Mouse (Mus musculus) limb, embryonic 11.5 days (tissue): ENCODE measurements at regions not wholly inside any gene's neighbourhood (a gene's known extent, or its start where the extent isn't known, plus 50 kb on each side); places are given as distances from the start of the nearest gene placed in this dataset.
"Not testable (repeated sequence)": the region's sequence is repeated elsewhere in the genome, so short reads cannot be mapped to it uniquely, and the experiment has no call there.

Experiments used
- ATAC-seq: fragments of 200-750 bp; cut with Nextera tagmentation; 2 replicates; pipeline ENCODE4 v1.8.0; 2017; ENCODE audit warnings: low read depth; ENCODE audit not compliant: insufficient number of reproducible peaks, low FRiP score, low TSS enrichment
- DNase-seq: peaks from one replicate; pipeline ENCODE4 v3.0.0-alpha.2; 2015; ENCODE audit warnings: low spot score
- H3K27ac ChIP-seq: fragments of 300-500 bp; sonication (generic); replicated peaks from 2 replicates; pipeline ENCODE4 v1.5.1; 2014; ENCODE audit warnings: low read depth, mild to moderate bottlenecking, low read length
- H3K27me3 ChIP-seq: fragments of 300-500 bp; sonication (generic); 2 replicates; pipeline ENCODE4 v1.6.1; 2014; ENCODE audit warnings: mild to moderate bottlenecking, low read length, mixed read lengths; ENCODE audit not compliant: control insufficient read depth, insufficient read depth
- H3K36me3 ChIP-seq: fragments of 300-500 bp; sonication (generic); 2 replicates; pipeline ENCODE4 v1.6.1; 2014; ENCODE audit warnings: mild to moderate bottlenecking, low read length, moderate library complexity, mixed read lengths; ENCODE audit not compliant: control insufficient read depth, insufficient read depth
- H3K4me1 ChIP-seq: fragments of 300-500 bp; sonication (generic); 2 replicates; pipeline ENCODE4 v1.6.1; 2014; ENCODE audit warnings: low read length, mixed read lengths; ENCODE audit not compliant: control insufficient read depth, insufficient read depth
- H3K4me2 ChIP-seq: fragments of 300-500 bp; sonication (generic); 2 replicates; pipeline ENCODE4 v1.6.1; 2014; ENCODE audit warnings: low read depth, mild to moderate bottlenecking, moderate library complexity; ENCODE audit not compliant: severe bottlenecking
- H3K4me3 ChIP-seq: fragments of 300-500 bp; sonication (generic); 2 replicates; pipeline ENCODE4 v1.5.1; 2014; ENCODE audit warnings: low read depth, low read length
- H3K9ac ChIP-seq: fragments of 300-500 bp; sonication (generic); 2 replicates; pipeline ENCODE4 v1.6.1; 2014; ENCODE audit warnings: mild to moderate bottlenecking, low read length
- H3K9me3 ChIP-seq: fragments of 300-500 bp; sonication (generic); 2 replicates; pipeline ENCODE4 v1.6.1; 2016; ENCODE audit warnings: low read length; ENCODE audit not compliant: control insufficient read depth
- WGBS: fragments of 180-500 bp; shearing (Covaris S2); extraction: QIAGEN DNeasy Blood & Tissue Kit; methylation state at CpG from one replicate; pipeline ENCODE4 v1.1.7; 2014; 5-methylcytosine and 5-hydroxymethylcytosine counted together

GRCm38 (mm10) chr10:26607081-26607480 lies 146.1 kb upstream of the Arhgap18 start:
- H3K36me3 ChIP-seq, H3K4me1 ChIP-seq, ATAC-seq, H3K4me3 ChIP-seq, H3K9ac ChIP-seq, H3K9me3 ChIP-seq, DNase-seq, H3K27me3 ChIP-seq, H3K27ac ChIP-seq, H3K4me2 ChIP-seq: not testable (repeated sequence)
- 81% methylated on average over 4 of the region's 4 CpGs for WGBS

- no peaks in the 10 kb centered on the region for H3K4me1 ChIP-seq
- no peaks in the 10 kb centered on the region for H3K36me3 ChIP-seq
- H3K27me3 ChIP-seq, result no peaks in the 10 kb centered on the region
- no peak for ATAC-seq
- no peaks in the 10 kb centered on the region for H3K9me3 ChIP-seq
- H3K4me3 ChIP-seq, result no peak overlapping the region
- H3K27ac ChIP-seq, result no peak overlapping the region
- H3K9ac ChIP-seq, result no peak overlapping the region
- H3K4me2 ChIP-seq, result no peak overlapping the region
- no peak for DNase-seq
These were observed 142.0 kb upstream of the Arhgap18 start for GRCm38 (mm10) chr10:26611246-26611645.

GRCm38 (mm10) chr10:26630196-26630760 lies 122.9 kb upstream of the Arhgap18 start:
- 77% methylated on average over 4 of the region's 4 CpGs for WGBS
- no peak overlapping the region for H3K27ac ChIP-seq
- no peak for DNase-seq
- H3K9ac ChIP-seq, result no peak overlapping the region
- H3K4me2 ChIP-seq, result no peak overlapping the region
- no peak for ATAC-seq
- no peaks in the 10 kb centered on the region for H3K4me1 ChIP-seq
- no peak overlapping the region for H3K4me3 ChIP-seq
- no peaks in the 10 kb centered on the region for H3K9me3 ChIP-seq
- no peaks in the 10 kb centered on the region for H3K36me3 ChIP-seq
- H3K27me3 ChIP-seq, result no peaks in the 10 kb centered on the region

GRCm38 (mm10) chr10:26632266-26632665 lies 121.0 kb upstream of the Arhgap18 start:
- Histone ChIP-seq H3K4me3 (no peak overlapping the region), H3K36me3 (no peaks in the 10 kb centered on the region), H3K27me3 (no peaks in the 10 kb centered on the region), H3K4me1 (no peaks in the 10 kb centered on the region), H3K4me2 (no peak overlapping the region), H3K9me3 (no peaks in the 10 kb centered on the region), H3K27ac (no peak overlapping the region), H3K9ac (no peak overlapping the region)
- ATAC-seq (no peak), DNase-seq (no peak)
- WGBS, result 88% methylated on average over 5 of the region's 5 CpGs

- Histone ChIP-seq H3K27ac (no peak overlapping the region), H3K9me3 (no peaks in the 10 kb centered on the region), H3K4me3 (no peak overlapping the region), H3K27me3 (no peaks in the 10 kb centered on the region), H3K4me1 (no peaks in the 10 kb centered on the region), H3K9ac (no peak overlapping the region), H3K36me3 (no peaks in the 10 kb centered on the region), H3K4me2 (no peak overlapping the region)
- 66% methylated on average over 3 of the region's 3 CpGs for WGBS
- no peak for ATAC-seq
- DNase-seq, result no peak
These were observed 115.8 kb upstream of the Arhgap18 start for GRCm38 (mm10) chr10:26637459-26637858.

GRCm38 (mm10) chr10:26638056-26638455 lies 115.2 kb upstream of the Arhgap18 start:
- WGBS, result 68% methylated on average over 4 of the region's 4 CpGs

GRCm38 (mm10) chr10:26639118-26639517 lies 114.1 kb upstream of the Arhgap18 start:
- H3K9ac ChIP-seq, result no peak overlapping the region
- H3K4me2 ChIP-seq, result no peak overlapping the region
- H3K36me3 ChIP-seq, result no peaks in the 10 kb centered on the region
- DNase-seq, result no peak
- H3K27ac ChIP-seq, result no peak overlapping the region
- no peak overlapping the region for H3K4me3 ChIP-seq
- no peaks in the 10 kb centered on the region for H3K4me1 ChIP-seq
- no peak for ATAC-seq
- WGBS, result 94% methylated on average over 3 of the region's 3 CpGs
- no peaks in the 10 kb centered on the region for H3K9me3 ChIP-seq
- H3K27me3 ChIP-seq, result no peaks in the 10 kb centered on the region

More at GRCm38 (mm10) chr10:26638056-26638455, 115.2 kb upstream of the Arhgap18 start:
- Histone ChIP-seq H3K36me3 (no peaks in the 10 kb centered on the region), H3K9ac (no peak overlapping the region), H3K27ac (no peak overlapping the region), H3K27me3 (no peaks in the 10 kb centered on the region), H3K4me2 (no peak overlapping the region), H3K9me3 (no peaks in the 10 kb centered on the region), H3K4me3 (no peak overlapping the region), H3K4me1 (no peaks in the 10 kb centered on the region)
- DNase-seq, result no peak
- ATAC-seq, result no peak

- Histone ChIP-seq H3K4me2 (no peak overlapping the region), H3K9ac (no peak overlapping the region), H3K4me3 (no peak overlapping the region), H3K27ac (no peak overlapping the region), H3K4me1 (no peaks in the 10 kb centered on the region), H3K27me3 (no peaks in the 10 kb centered on the region), H3K36me3 (no peaks in the 10 kb centered on the region), H3K9me3 (no peaks in the 10 kb centered on the region)
- DNase-seq (no peak), ATAC-seq (no peak)
- 74% methylated on average over 1 of the region's 1 CpGs for WGBS
These were observed 100.1 kb upstream of the Arhgap18 start for GRCm38 (mm10) chr10:26653103-26653502.

- no peak overlapping the region for H3K4me3 ChIP-seq
- ATAC-seq (no peak), DNase-seq (no peak)
- no peaks in the 10 kb centered on the region for H3K27me3 ChIP-seq
- H3K27ac ChIP-seq, result no peak overlapping the region
- no peaks in the 10 kb centered on the region for H3K36me3 ChIP-seq
- no peaks in the 10 kb centered on the region for H3K4me1 ChIP-seq
- H3K4me2 ChIP-seq, result no peak overlapping the region
- no peaks in the 10 kb centered on the region for H3K9me3 ChIP-seq
- H3K9ac ChIP-seq, result no peak overlapping the region
These were observed 89.0 kb upstream of the Arhgap18 start for GRCm38 (mm10) chr10:26664270-26664669.
